Mouse (Mus musculus): ENCODE measurements at regions not wholly inside any gene's neighbourhood (a gene's known extent, or its start where the extent isn't known, plus 50 kb on each side); places are given as distances from the start of the nearest gene placed in this dataset.

DNA sequence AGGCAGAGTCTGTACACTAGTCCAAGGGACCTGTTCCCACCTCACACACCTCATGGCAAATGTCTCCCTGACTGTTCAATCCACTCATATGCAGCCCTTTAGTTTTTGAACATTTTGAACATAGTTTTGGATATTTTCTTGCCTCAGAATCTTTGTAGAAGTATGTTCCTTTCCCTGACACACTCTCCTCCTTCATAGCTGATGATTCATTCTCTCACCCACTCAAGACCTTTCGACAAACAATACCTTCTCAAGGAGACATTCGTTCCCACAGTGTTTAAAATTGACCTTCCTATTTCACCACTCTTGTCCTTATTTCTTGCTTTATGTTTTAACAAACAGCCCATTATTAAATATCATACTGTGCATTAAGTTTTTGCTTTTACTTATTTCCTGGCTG lies 538.4 kb upstream of the Lsamp start:
- H3K4me3 ChIP-seq (ENCODE audit: insufficient read depth, low read length) = no peak overlapping the region
- H3K27ac ChIP-seq (ENCODE audit: insufficient read depth, low read depth, low read length) = no peak overlapping the region
- H3K4me1 ChIP-seq (ENCODE audit: control insufficient read depth, insufficient read depth, low read length) = no peaks in the 10 kb centered on the region
- TF ChIP-seq POLR2A (IDR thresholded peaks at IDR 0.05; ENCODE audit: borderline replicate concordance, low read depth, low read length) = no peak
- TF ChIP-seq CTCF (IDR thresholded peaks at IDR 0.05; ENCODE audit: low read depth, low read length) = no peak

- Histone ChIP-seq H3K4me3 (ENCODE audit: insufficient read depth, low read length) (no peak overlapping the region), H3K27ac (ENCODE audit: insufficient read depth, low read depth, low read length) (no peak overlapping the region), H3K4me1 (ENCODE audit: control insufficient read depth, insufficient read depth, low read length) (no peaks in the 10 kb centered on the region)
- TF ChIP-seq CTCF (IDR thresholded peaks at IDR 0.05; ENCODE audit: low read depth, low read length) = no peak
- no peak for TF ChIP-seq POLR2A (IDR thresholded peaks at IDR 0.05; ENCODE audit: borderline replicate concordance, low read depth, low read length)
These were observed 530.6 kb upstream of the Lsamp start for GRCm38 (mm10) chr16:39453400-39454138.

Data from bone marrow macrophage, adult 2 months (primary cell).